Mouse (Mus musculus): ENCODE results near the gene Jaml. TPM values are rescaled to one million over a fixed set of nuclear protein-coding genes. Genes with fewer than 3 reads are reported as not detected.

Gene Jaml
- total RNA-seq, 2 experiments from 2014 or later: 0.19 to 0.24 TPM

Other genes starting within 250 kb of the Jaml start
- 10 to 100 TPM; 26.1 to 29.7 TPM for gene Kmt2a, start 197.9 kb upstream of the Jaml start, total RNA-seq (2021)
- gene Atp5l, start 158.4 kb upstream of the Jaml start, total RNA-seq (2021): 1,000 to 10,000 TPM; 1,604 to 1,644 TPM
- gene Ube4a, start 113.6 kb upstream of the Jaml start, total RNA-seq (2021): 10 to 100 TPM; 40.7 to 44.8 TPM
- not detected for gene Cd3g, start 98.8 kb upstream of the Jaml start, total RNA-seq (2021)
- under 1 TPM in 1 of 2 experiments, not detected in 1; 0.35 TPM for gene Cd3d, start 97.4 kb upstream of the Jaml start, total RNA-seq (2021)
- under 1 TPM; 0.47 to 0.60 TPM for gene Cd3e, start 69.6 kb upstream of the Jaml start, total RNA-seq (2021)
- gene Mpzl2, start 39.4 kb upstream of the Jaml start, total RNA-seq (2021): 1 to 10 TPM in 1 of 2 experiments, under 1 TPM in 1; 0.76 to 1.2 TPM
- 1 to 10 TPM; 1.4 to 1.5 TPM for gene Mpzl3, start 24.0 kb upstream of the Jaml start, total RNA-seq (2021)
- 1 to 10 TPM; 1.2 to 1.4 TPM for gene Scn2b, start 38.6 kb downstream of the Jaml start, total RNA-seq (2021)
- gene Scn4b, start 59.2 kb downstream of the Jaml start, total RNA-seq (2021): 1 to 10 TPM; 6.3 to 7.6 TPM
- gene BC049352, start 102.8 kb downstream of the Jaml start, total RNA-seq (2021): not detected
- gene Tmprss4, start 124.9 kb downstream of the Jaml start, total RNA-seq (2021): not detected
- 1 to 10 TPM; 1.7 to 2.4 TPM for gene Il10ra, start 190.0 kb downstream of the Jaml start, total RNA-seq (2021)
- gene Tmprss13, start 239.9 kb downstream of the Jaml start, total RNA-seq (2021): 1 to 10 TPM; 2.4 to 3.6 TPM

All from heart, postnatal 36 days (tissue).